Mouse (Mus musculus): Measurements from ENCODE around the gene Iqgap2.

The Iqgap2 gene

DNA sequence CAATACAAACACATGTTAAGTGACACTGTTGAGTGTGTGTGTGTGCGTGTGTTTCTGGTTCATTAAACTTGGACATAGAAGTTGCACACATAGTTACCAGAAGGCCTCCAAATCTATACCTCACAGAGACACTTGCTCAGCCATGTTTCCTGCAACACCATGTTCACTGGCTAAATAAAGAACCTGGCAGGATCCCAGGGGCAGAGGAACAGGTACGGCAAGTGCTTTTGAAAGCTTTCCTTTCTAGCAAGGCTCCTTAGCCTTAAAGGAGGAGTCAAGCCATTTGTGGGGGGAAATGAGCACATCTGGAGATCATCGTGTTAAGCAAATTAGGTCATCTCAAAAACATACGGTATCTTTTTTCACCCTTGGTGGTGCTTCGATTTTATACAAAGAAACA is 188.3 kb downstream of the Iqgap2 start:
- DNase-seq, result no peak

DNA sequence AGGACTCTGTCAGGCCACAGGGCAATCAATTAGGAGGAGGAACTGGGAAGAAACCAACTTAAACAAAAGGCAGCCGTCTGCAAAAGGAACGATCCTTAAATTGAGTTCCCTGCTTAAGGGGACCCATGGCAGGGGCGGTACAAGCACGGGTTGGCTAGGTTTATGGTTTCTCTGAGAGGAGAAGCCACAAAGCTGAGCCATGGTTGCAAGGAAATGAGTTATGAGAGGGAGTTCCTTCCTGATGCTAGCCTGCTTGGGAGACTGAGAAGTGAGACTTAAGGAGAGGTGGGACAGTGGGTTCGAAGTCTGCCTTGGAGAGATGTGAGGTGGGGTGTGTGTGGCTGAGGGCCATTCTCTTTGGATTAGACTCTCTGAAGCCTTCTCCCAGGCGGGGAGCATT is 193.8 kb downstream of the Iqgap2 start:
- DNase-seq, result no peak

DNA sequence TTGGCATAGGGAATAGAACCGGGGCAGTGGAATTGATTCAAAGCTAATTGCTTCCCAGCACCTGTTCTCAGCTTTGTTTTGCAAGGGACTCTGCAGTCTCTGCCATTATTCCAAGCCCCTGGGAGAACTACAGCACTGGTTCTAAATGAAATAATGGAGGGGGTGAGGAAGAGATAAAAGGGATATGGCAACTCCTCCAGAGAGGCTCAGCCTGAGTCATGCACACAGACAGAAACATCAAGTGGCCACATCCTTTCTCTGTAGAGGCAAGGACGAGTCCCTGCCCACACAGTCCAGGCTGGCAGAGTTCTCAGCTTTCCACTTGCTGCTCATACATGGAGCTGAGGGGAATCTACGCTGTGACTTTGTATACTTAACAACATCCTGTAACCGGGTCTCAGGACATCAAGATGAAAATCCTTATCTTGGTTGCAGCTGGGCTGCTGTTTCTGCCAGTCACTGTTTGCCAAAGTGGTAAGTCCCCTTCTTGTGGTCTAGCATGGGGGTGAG is 195.0 kb downstream of the Iqgap2 start, which contains the start of gene F2rl2:
TSS of gene F2rl2 (plus strand) at position 200 of the 510 bp plus-strand sequence.
- peak; percentile 25 to 48 for DNase-seq

DNA sequence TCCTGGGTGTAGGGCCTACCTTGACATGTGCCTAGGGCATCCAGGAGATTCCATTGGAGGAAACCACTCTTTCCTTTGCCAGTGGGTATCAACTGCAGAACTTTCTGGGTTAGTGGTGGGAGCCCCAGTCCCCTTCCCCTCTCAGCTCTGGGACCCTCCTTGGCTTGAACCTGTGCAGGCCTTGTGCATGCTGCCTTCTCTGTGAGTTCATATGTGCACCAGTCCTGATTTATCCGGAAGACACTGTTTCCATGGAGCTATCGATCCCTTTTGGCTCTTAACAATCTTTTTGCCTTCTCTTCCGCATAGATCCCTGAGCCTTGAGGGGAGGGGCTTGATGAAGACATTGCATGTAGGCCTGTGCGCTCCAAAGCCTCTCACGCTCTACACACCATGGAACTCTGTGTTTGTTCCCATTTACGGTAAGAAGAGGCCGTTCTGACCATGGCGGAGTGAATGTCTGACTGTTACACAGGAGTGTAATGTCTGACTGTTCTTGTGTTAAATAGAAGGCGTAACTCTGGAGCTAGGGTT is 195.5 kb downstream of the Iqgap2 start:
- DNase-seq, result no peak

DNA sequence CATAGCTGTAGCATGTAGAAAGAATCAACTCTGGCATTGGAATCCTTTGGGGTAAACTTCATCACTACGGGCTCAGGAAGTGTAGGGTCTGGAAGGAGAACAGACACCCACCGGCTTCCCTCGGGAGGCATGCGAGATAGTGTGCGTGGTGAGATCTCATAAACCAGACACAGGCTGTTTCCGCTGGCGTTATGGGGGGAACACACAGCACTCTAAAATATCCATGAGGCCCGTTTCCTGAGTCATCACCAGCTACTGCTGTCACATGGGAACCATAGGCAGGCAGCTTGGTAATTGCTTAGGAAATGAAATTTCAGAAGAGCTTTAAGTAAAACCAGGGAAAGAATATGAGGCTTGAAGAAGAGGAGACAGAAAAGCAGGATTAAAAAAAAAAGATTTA is 199.5 kb downstream of the Iqgap2 start:
- DNase-seq, result no peak

DNA sequence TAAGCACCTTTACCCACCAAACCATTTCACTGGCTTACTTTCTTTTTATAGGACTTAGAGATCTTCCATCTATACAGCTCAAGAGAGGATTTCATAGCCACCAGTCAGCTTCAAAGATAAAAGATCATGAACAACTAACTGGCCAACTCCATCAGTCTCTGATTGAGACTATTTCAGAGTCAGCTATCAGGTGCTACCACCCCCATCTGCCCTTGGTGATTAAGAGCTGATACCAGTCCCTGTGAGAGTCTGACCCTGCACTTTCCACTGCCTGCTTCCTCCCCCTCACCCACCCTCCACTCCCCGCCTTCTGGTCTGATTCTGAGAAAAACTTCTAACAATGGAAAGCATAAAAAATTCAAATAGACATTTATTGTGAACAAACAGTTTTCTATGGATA is 203.1 kb downstream of the Iqgap2 start:
- no peak for DNase-seq

DNA sequence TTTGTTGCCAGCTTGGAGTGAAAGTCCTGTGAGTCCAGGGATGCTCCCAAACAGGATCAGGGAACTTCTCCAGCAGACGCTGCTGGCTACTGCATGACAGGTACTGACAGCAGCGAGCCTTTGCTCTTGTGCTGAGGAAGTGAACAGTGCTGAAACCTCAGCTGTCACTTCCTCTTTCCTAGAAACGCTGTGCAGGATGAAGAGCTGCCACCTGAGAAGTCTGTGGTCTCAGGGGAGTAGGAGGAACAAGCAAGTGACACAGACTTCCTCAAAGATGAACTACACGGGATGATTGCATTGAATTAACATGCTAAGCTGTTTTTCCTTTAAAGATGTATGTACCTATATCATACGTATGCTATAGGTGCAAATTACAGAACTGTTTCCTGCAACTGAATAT is 206.0 kb downstream of the Iqgap2 start:
- peak; percentile 30 to 31 for DNase-seq

DNA sequence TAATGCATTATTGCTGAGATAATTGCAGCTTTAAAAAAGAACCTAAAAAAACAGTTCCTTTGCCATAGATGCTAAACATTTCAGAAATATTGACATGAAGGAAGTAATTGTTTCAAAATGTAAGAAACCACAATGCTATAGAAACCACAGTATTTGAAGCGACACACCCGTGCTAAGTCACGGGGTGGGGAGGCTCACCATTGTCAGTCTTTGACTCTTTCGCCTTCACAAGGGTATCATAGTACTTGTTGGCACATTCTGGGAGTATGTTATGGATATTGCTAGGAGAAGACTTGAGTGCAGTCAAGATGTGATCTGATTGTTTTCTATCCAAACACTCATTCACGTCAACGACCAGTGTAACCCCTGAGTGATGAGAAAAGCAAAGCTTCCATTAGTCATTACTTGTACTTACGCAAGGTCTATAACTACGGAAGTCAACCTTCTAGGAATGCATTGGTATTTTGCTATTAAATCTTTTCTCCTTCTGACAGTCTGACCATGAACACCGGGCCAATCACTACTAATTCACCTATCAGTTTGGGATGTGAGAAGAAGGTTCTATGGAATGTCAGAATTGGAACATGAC is 207.0 kb downstream of the Iqgap2 start:
- no peak for DNase-seq

DNA sequence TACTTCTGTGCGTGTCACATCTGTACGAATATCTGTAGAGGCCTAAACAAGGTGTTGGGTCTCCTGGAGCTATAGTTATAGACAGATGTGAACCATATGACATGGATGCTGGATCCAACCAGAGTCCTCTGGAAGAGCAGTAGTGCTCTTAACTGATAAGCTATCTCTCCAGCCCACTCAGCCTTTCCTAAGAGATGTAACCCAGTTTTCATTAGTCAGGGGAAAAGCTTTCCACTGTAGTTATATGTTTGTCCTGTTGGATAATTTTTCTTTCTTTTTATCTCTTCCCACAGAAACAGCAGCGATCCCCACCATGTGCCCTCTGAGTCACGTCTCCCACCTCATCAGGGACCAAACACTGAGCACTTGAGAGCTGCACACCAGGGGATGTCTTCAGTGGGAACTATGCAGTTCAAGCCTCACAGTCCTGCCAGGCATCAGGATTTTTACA is 212.2 kb downstream of the Iqgap2 start:
- no peak for DNase-seq

DNA sequence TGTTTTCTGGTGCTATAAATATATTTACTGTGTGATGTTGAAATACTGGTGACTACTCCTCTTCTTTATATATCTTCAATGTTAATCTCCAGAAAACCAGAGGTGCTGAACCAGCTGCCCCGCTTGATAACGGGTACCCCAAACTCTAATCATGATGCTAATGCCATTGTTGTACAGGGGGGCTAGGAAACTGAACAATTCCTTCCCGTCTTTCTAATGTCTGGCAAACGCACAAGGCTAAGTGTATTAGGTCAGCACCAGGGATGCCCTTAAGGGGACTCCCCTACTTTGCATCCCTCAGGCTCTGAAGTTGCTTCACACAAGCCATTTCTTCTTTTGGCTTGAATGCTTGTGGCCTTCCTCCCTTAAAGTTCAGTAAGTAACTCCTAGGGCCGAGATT is 212.6 kb downstream of the Iqgap2 start:
- no peak for DNase-seq

DNA sequence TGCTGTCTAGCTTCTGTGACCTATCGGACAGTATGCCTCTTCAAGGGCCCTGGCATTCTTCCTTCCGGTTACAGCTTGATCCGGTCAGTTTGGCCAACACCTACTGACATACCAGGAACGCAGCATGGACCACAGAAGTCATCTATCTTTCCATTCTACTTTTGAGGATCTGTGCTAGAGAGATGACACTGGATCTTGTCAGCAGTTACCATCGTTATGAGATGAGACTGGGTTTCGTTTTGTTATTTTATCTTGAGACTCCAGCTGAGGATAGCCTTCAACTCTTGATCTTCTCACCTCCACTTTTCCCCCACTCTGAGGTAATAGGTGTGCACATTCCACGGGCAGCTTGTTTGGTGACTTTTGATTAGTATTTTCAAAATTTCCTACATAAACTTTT is 219.3 kb downstream of the Iqgap2 start:
- DNase-seq, result no peak

DNA sequence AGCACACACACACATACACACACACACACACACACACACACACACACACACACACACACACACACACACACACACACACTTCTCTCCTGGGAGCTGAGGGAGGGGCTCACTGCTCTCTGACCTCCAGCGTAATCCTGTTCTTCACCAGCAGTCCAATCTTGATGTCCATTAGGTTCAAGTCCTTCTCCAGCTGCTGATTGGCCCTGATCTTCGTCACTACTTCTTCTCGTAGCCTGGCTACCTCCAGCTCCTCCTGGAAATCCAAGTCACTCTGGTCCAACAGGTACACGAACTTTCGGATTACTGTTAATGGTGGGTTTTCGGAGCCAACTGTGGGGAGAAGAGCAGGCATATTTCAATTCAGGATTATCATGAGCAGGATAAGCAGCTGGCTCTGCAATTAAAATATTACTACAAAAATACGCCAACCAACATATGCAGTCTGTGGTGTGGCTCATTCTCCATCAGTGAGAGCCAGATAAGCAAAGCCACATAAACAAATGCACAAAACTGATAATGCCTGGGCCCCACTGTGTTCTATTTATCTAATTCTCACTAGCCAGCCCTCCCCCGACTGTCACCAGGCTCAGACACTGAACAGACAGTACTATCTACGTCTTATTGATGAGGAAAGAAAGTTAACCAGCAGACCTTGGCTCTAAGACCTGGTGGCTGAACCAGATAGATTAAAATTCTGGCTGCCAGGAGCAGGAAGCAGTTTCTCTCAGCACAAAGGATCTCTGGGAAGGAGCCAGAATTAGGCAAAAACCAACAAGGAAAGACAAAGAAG is 220.4 kb downstream of the Iqgap2 start:
- DNase-seq, result no peak

DNA sequence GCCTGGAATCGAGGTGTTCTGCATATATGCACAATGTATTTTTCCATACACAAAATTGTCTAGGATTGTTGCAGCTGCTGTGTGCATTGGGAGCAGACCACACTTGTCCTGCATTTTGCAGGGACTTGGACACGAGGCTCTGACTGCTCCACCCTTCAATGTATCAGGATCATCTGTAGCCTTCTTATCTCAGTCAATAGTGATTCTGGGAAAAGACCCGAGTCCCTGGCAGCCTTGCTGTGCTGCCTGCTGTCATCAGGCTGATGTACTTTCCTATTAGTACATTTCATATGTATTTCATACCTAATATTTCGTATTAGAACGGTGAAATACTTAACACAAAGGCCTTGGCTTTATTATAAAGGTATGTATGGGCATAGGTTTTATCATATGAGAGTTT is 221.2 kb downstream of the Iqgap2 start:
- DNase-seq, result no peak

DNA sequence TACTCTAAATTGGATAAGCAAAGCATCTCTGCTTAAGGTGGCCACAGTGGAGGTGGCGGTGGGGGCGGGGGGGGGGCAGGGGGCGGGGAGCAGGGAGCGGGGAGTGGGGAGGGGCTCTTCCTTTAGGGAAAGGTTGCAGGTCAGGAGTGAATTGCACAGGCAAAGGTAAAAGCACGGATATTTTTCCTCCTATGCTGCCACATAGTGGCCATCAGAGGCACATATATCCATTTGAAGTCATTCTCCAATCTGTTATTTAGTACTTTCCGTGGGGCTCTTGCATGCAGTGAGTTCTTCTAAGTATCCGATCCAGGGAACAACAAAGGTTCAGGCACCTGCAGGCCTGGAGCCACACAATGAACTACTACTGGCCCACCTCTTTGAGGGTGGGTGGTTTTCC is 224.5 kb downstream of the Iqgap2 start:
- no peak for DNase-seq

DNA sequence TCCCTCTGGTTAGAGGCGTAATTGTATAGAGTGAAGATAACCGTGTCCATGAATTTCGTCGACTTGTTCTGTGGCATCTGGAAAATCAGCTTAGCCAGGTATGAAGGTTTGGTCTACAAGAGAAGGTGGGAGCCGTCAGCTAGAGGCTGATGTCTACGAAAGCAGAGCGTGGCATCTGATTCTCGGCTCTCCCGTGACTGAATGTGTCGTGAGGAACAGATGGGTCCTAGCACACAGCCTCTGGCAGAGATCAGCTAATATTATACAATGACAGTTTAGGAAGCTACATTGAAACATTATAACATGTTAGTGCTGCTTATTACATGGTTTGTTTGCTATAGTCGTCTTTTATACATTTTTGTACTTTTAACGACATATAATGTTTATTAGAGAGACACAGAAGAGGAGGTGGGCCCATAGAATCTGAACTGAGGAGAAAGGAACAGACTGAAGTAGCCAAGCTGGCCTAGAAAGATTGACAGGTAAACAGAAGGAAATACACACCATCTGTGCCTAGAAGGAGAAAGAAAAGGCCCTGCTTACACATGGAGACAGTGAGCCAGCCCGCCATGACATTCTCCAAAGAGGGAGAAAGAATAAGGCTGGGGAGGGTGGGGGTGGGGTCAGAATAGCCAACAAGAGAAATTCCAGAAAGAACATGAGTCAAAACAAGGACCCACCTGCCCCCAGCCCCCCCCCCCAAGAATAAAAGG is 225.9 kb downstream of the Iqgap2 start:
- DNase-seq, result no peak

DNA sequence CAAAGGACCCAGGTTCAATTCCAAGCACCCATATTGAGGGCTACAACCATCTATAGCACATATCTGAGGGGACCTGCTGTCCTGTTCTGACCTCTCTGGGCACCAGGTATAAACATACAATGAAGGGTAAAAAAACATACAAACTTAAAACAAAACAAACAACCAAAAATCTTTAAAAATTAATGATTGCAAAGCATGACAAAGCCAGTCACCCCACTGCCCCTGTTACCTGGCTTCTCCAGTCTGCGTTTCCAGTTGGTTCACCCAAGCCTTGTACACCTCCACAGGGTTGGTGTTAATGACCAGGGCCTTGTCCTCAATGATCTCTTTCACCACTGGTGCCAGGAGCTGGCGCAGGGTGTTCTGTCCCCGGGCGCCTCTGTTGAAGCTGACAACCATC is 227.9 kb downstream of the Iqgap2 start:
- DNase-seq, result no peak

DNA sequence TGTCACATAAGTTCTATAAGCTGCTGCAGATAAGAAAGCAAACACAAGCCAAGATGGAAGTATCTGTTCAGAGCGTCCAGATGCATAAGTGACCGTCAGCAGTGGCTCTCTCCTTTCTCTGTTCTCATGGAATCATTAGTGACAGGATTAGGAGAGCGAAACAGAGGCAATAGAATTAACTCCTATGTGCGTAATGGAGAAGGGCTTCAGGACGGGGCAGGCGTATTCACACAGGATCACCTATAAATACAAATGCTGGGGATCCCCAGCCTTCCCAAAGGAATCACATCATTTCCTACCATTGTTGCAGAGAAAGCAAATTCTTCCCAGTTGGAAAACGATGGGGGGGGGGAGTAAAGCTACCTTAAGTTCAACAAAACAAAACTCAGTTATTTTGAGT is 232.3 kb downstream of the Iqgap2 start:
- no peak for DNase-seq

DNA sequence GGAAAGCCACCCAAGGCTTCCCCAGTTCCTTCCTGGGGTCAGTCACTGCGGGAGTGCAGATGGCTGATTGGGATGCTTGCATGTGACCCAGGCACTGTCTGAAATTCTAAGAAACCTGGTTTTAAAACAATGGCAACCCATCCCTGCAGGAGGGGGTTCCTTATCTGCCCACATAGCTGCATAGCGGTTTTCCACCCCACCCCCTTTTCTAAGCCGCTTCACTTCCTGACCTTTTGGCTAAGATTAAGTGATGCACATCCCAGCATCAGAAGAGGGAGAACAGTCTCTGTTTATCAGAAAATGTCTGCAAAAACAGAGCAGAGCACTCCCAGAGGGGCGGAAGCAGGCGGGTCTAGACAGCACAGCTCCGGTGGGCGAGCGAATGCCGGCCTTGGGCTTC is 234.6 kb downstream of the Iqgap2 start:
- no peak for DNase-seq

DNA sequence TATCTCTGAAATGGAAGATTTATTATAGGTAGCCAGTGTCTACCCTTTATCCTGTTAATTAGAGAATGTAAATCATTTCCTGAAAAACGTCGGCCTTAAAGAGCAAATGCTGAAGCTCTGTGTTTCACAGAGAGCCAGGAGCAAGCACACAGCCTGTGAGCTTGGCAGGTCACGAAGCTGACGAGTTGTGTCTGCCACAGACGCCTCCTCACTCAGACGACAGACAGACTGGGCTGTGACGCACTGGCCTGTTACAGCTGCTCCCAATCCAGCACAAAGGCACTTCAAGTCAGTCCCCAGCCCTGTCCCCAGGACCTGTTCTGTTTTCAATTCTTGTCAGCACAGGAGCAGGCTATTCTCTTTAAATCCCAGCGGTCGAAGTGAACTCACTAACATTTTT is 236.4 kb downstream of the Iqgap2 start:
- peak; percentile 49 to 76 for DNase-seq

DNA sequence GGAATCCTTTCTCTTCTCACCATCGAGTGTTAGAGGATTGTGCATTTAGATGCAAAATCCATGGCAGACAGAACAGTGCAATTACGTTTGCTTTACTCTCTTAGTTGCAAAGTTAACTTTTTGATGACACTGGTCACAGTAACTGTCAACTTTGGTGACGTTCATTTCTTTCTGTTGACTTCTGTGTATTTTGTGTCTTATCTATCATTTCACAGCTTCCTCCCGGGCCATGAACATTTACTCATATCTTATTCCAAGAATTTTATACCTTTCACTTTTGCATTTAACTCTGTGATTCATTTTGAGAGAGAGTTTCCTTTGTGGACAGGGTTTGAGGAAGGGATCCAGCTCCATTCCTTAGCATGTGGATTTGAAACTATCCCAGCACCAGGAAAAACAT is 238.0 kb downstream of the Iqgap2 start:
- no peak for DNase-seq

DNA sequence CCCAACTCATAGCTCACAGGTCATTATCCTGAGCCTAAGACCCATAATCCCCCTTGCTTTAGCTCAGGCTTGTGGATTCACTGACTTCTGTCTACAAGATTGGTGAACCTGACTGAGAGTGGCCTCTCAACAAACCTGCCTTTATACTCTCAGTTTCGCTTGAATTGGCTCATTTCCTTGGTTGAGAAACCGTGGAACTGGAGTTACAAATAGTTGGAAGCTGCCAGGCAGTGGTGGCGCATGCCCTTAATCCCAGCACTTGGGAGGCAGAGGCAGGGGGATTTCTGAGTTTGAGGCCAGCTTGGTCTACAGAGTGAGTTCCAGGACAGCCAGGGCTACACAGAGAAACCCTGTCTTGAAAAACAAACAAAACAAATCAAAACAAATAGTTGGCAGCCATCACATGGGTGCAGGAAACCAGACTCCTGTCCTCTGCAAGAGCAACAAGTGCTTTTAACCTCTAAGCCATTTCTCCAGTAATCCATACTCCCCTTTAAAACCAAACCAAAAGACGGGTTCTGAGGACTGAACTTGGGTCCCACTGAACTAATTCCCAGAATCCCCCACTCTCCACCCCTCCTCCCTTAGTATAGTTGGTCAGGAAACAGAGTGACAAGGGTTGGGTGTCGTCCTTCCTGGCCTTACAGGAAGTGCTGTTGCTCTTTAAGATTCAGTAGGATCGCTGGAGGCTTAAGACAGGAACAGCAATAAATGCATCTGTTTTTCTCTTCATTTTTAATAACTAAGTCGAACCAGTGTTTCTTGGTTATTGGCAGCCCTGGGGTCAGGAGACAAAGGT is 239.7 kb downstream of the Iqgap2 start:
- no peak for DNase-seq

DNA sequence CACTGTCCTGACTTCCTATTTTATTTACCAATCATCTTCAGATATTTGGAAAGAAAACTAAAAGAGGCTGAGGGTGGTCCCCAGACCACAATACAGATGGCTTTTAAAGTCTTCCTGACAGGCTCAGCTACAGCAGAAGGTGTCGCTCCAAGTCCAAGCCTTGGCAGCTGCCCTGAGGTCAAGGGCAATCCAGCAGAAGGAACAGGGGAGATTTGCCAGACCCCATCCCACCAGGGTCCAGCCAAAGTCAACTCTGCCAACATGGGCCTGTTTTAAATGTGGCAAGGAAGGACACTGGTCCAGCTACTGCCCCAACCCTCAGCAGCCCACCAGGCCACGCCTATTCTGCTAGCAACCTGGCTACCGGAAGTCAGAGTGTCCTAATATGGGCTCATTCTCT is 241.8 kb downstream of the Iqgap2 start:
- DNase-seq, result no peak

DNA sequence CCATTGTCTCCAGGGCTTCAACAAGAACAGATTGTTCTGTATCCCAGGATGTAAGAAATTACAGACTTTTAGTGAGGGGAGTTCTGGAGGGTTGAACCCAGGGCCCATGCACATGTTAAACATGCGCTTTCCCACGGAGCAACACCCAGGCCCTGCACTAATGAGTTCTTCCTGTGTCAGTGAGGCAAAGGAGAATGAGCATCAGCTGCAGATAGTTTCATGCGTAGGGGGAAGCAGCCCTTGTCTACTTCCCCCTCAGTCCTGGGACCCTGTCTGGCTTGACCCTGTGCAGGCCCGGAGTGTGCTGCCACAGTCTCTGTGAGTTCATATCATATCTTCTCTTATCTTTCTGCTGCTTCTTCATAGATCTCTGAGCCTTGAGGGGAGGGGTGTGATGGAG is 244.5 kb downstream of the Iqgap2 start:
- no peak for DNase-seq
